Mouse (Mus musculus) bone marrow macrophage, adult 2 months (primary cell): ENCODE data around the gene Ppp1r14b. TPM values are rescaled to one million over a fixed set of nuclear protein-coding genes. Genes with fewer than 3 reads are reported as not detected.
A peak's percentile ranks its signal among the peaks of the same experiment; 100 is the strongest.
"Not testable (repeated sequence)": the region's sequence is repeated elsewhere in the genome, so short reads cannot be mapped to it uniquely, and the experiment has no call there.

Experiments
- H3K27ac ChIP-seq: 2 replicates; pipeline ENCODE4 v1.5.1; 2012; ENCODE audit warnings: low read depth, low read length; ENCODE audit not compliant: insufficient read depth
- H3K4me1 ChIP-seq: 2 replicates; pipeline ENCODE4 v1.6.1; 2012; ENCODE audit warnings: low read length; ENCODE audit not compliant: control insufficient read depth, insufficient read depth
- H3K4me3 ChIP-seq: 2 replicates; pipeline ENCODE4 v1.5.1; 2012; ENCODE audit warnings: mild to moderate bottlenecking, low read length, moderate library complexity; ENCODE audit not compliant: insufficient read depth
- CTCF ChIP-seq: IDR thresholded peaks from 2 replicates; pipeline ENCODE4 v1.5.1; 2012; ENCODE audit warnings: low read depth, mild to moderate bottlenecking, low read length, moderate library complexity
- POLR2A ChIP-seq: IDR thresholded peaks from 2 replicates; pipeline ENCODE4 v1.6.1; 2012; ENCODE audit warnings: mild to moderate bottlenecking, low read depth, low read length, borderline replicate concordance
- polyA plus RNA-seq: library from polyadenylated mRNA; stranded (reverse); fragments of >200 nt; gene quantifications from 2 replicates; pipeline ENCODE4 v1.2.4, GENCODE M21; 2012; ENCODE audit not compliant: missing spikeins, insufficient read depth, insufficient read length

Ppp1r14b gene
- polyA plus RNA-seq, 1 experiment: 73.7 TPM

- Histone ChIP-seq H3K4me3 (no peak overlapping the region), H3K27ac (no peak overlapping the region), H3K4me1 (peaks cover 19% of the 10 kb centered on the region)
- TF ChIP-seq POLR2A (no peak), CTCF (no peak)
These were observed 8.9 kb downstream of the Ppp1r14b start for GRCm38 (mm10) chr19:6983621-6984020.

- H3K27ac ChIP-seq: no peak overlapping the region
- no peak for TF ChIP-seq CTCF
- TF ChIP-seq POLR2A: no peak
- no peak overlapping the region for H3K4me3 ChIP-seq
- H3K4me1 ChIP-seq: peaks cover 18% of the 10 kb centered on the region
These were observed 10.5 kb downstream of the Ppp1r14b start for GRCm38 (mm10) chr19:6985300-6985699.

- no peak overlapping the region for H3K27ac ChIP-seq
These were observed 11.4 kb downstream of the Ppp1r14b start for GRCm38 (mm10) chr19:6985951-6986708.

GRCm38 (mm10) chr19:6987061-6987903 lies 12.5 kb downstream of the Ppp1r14b start, which contains the start of gene Vegfb:
Gene Vegfb (minus strand): TSS chr19:6987651.
- Histone ChIP-seq H3K27ac (peak within 1 kb of the TSS; percentile 47), H3K4me3 (peak within 1 kb of the TSS; percentile 72), H3K4me1 (peaks cover 13% of the 10 kb centered on the region)

More at GRCm38 (mm10) chr19:6985951-6986708, 11.4 kb downstream of the Ppp1r14b start:
- TF ChIP-seq CTCF (no peak), POLR2A (no peak)
- H3K4me1 ChIP-seq: peaks cover 18% of the 10 kb centered on the region
- H3K4me3 ChIP-seq: peak overlapping the region; percentile 72

GRCm38 (mm10) chr19:6987904-6988285 lies 13.1 kb downstream of the Ppp1r14b start:
- peaks cover 13% of the 10 kb centered on the region for H3K4me1 ChIP-seq
- peak overlapping the region; percentile 43 for H3K27ac ChIP-seq
- TF ChIP-seq CTCF (no peak), POLR2A (no peak)
- peak overlapping the region; percentile 72 for H3K4me3 ChIP-seq

More at GRCm38 (mm10) chr19:6987061-6987903, 12.5 kb downstream of the Ppp1r14b start, which contains the start of gene Vegfb:
- TF ChIP-seq CTCF: no peak
- TF ChIP-seq POLR2A: no peak

- H3K4me3 ChIP-seq: no peak overlapping the region
- TF ChIP-seq CTCF (no peak), POLR2A (no peak)
- peaks cover 14% of the 10 kb centered on the region for H3K4me1 ChIP-seq
- H3K27ac ChIP-seq: no peak overlapping the region
These were observed 14.5 kb downstream of the Ppp1r14b start for GRCm38 (mm10) chr19:6989251-6989650.

GRCm38 (mm10) chr19:6990712-6991111 lies 15.9 kb downstream of the Ppp1r14b start:
- Histone ChIP-seq H3K27ac (no peak overlapping the region), H3K4me3 (no peak overlapping the region), H3K4me1 (peaks cover 20% of the 10 kb centered on the region)
- TF ChIP-seq CTCF: no peak
- TF ChIP-seq POLR2A: no peak

- not testable (repeated sequence) for H3K27ac ChIP-seq, H3K4me3 ChIP-seq
- peaks cover 16% of the 10 kb centered on the region for H3K4me1 ChIP-seq
These were observed 16.4 kb downstream of the Ppp1r14b start for GRCm38 (mm10) chr19:6991166-6991565.

- H3K4me3 ChIP-seq: peak within 1 kb of the TSS; percentile 70
- TF ChIP-seq POLR2A (no peak), CTCF (no peak)
- H3K4me1 ChIP-seq: peaks cover 17% of the 10 kb centered on the region
- peak within 1 kb of the TSS; percentile 12 for H3K27ac ChIP-seq
These were observed 17.5 kb downstream of the Ppp1r14b start, which contains the start of gene Dnajc4 for GRCm38 (mm10) chr19:6992011-6992858. Gene Dnajc4 (minus strand): TSS chr19:6992572.
